Mouse (Mus musculus): Measurements from ENCODE around the gene Sult6b1. TPM values are rescaled to one million over a fixed set of nuclear protein-coding genes. Genes with fewer than 3 reads are reported as not detected.

The Sult6b1 gene
- polyA plus RNA-seq, 1 experiment from 2014 or later, result 0.28 TPM

- WGBS, result 3% methylated on average over 28 of the region's 28 CpGs
These were observed 24.2 kb downstream of the Sult6b1 start, which contains the start of gene Eif2ak2 for GRCm38 (mm10) chr17:78882401-78883112. Eif2ak2 (minus strand) TSS chr17:78882573.

DNA sequence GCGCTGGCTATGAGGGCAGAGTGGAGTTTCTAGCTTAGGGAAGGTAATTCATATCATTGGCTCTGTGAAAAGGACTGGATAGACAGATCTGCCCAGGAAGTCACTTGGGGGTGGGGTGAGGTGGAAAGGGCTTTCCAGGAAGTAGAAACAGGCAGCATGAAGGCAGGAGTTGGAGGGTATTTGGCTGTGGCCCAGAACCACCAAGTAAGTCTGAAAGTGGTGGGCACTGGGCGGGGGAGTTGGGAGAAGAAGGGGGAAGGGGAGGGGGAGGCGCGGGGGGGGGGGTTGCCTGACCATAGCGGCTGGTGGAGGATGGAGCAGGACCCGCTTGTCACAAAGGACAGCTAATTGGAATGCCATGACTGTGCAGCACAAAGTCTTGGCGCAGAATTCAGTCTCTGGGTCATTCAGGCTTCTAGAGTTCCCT is 24.9 kb downstream of the Sult6b1 start:
- H3K27me3 ChIP-seq, result no peaks in the 10 kb centered on the region
- H3K4me2 ChIP-seq (replicated peaks), result peak overlapping the region; percentile 82
- no peaks in the 10 kb centered on the region for H3K36me3 ChIP-seq
- WGBS, result 7% methylated on average over 6 of the region's 7 CpGs
- H3K4me3 ChIP-seq (replicated peaks), result peak overlapping the region; percentile 44
- H3K9me3 ChIP-seq, result no peaks in the 10 kb centered on the region
- H3K27ac ChIP-seq, result no peak overlapping the region
- H3K4me1 ChIP-seq (replicated peaks), result peaks cover 14% of the 10 kb centered on the region
- ATAC-seq, result peak; percentile 77
- peak overlapping the region; percentile 64 for H3K9ac ChIP-seq (replicated peaks)

More at GRCm38 (mm10) chr17:78882401-78883112, 24.2 kb downstream of the Sult6b1 start, which contains the start of gene Eif2ak2:
- H3K27me3 ChIP-seq, result no peaks in the 10 kb centered on the region
- ATAC-seq, result peak; percentile 91
- peak within 1 kb of the TSS; percentile 64 for H3K9ac ChIP-seq (replicated peaks)
- H3K4me1 ChIP-seq (replicated peaks), result peaks cover 14% of the 10 kb centered on the region
- H3K4me3 ChIP-seq (replicated peaks), result peak within 1 kb of the TSS; percentile 44
- no peak within 1 kb of the TSS for H3K27ac ChIP-seq
- no peaks in the 10 kb centered on the region for H3K9me3 ChIP-seq
- peak within 1 kb of the TSS; percentile 82 for H3K4me2 ChIP-seq (replicated peaks)
- no peaks in the 10 kb centered on the region for H3K36me3 ChIP-seq

DNA sequence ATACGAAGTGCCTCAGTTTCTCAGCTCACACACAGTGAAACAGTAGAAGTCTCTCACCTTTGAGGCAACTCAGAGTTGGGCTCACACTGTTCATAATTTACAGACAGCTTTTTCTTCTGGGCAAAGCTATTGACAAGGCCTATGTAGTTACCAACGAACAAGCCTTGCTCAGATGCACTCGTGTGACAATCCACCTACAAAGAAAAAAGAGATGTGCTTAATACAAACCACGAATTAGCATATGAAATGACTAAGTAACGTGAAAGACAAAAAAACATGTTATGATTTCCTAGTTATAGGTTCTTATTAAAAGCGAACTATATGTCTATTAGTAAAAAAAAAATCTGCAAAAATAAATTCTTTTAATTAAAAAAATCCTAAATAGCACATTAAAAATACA is 32.9 kb downstream of the Sult6b1 start:
- no peak for ATAC-seq
- Histone ChIP-seq H3K9me3 (no peaks in the 10 kb centered on the region), H3K36me3 (no peaks in the 10 kb centered on the region), H3K9ac (replicated peaks) (no peak overlapping the region), H3K4me2 (replicated peaks) (no peak overlapping the region), H3K27ac (no peak overlapping the region), H3K4me3 (replicated peaks) (no peak overlapping the region), H3K4me1 (replicated peaks) (no peaks in the 10 kb centered on the region), H3K27me3 (no peaks in the 10 kb centered on the region)
- WGBS, result 87% methylated on average over 6 of the region's 6 CpGs

DNA sequence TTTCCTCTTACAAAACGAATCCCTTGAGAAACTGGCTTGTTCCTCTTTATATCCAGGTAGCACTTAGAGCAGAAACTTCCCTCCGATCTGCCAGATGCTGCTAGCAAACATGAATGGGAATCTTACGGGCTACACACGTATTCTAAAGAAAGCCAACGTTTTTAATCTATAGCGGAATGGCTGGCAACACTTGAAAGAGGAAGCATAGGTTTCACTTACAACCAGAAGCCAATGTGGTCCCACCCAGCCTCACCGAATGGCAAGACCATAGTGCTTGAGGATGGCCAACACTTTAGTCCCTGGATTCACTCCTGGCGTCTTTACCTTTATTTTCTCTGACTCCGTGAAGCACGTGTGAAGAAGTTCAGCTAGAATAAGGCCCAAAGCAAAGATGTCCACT is 50.5 kb downstream of the Sult6b1 start:
- WGBS, result 87% methylated on average over 10 of the region's 10 CpGs
- Histone ChIP-seq H3K27ac (no peak overlapping the region), H3K27me3 (no peaks in the 10 kb centered on the region), H3K9ac (replicated peaks) (no peak overlapping the region), H3K4me1 (replicated peaks) (no peaks in the 10 kb centered on the region), H3K9me3 (no peaks in the 10 kb centered on the region), H3K4me3 (replicated peaks) (no peak overlapping the region), H3K36me3 (peaks cover 13% of the 10 kb centered on the region; the same call in 1 of the 2 replicates), H3K4me2 (replicated peaks) (no peak overlapping the region)
- ATAC-seq, result no peak

- H3K9ac ChIP-seq (replicated peaks), result no peak overlapping the region
- WGBS, result 93% methylated on average over 7 of the region's 7 CpGs
- H3K9me3 ChIP-seq, result no peaks in the 10 kb centered on the region
- no peak for ATAC-seq
- H3K27me3 ChIP-seq, result no peaks in the 10 kb centered on the region
- peaks cover 85% of the 10 kb centered on the region for H3K36me3 ChIP-seq
- no peak overlapping the region for H3K27ac ChIP-seq
- no peak overlapping the region for H3K4me3 ChIP-seq (replicated peaks)
- no peaks in the 10 kb centered on the region for H3K4me1 ChIP-seq (replicated peaks)
- H3K4me2 ChIP-seq (replicated peaks), result no peak overlapping the region
These were observed 64.4 kb downstream of the Sult6b1 start for GRCm38 (mm10) chr17:78842271-78842928.

- Histone ChIP-seq H3K27ac (peak overlapping the region; percentile 86), H3K27me3 (no peaks in the 10 kb centered on the region), H3K4me1 (replicated peaks) (peaks cover 18% of the 10 kb centered on the region), H3K36me3 (peaks cover 26% of the 10 kb centered on the region), H3K9me3 (no peaks in the 10 kb centered on the region), H3K4me2 (replicated peaks) (peak overlapping the region; percentile 86), H3K9ac (replicated peaks) (peak overlapping the region; percentile 72), H3K4me3 (replicated peaks) (peak overlapping the region; percentile 90)
- 35% methylated on average over 2 of the region's 2 CpGs for whole genome bisulfite sequencing
- no peak for ATAC-seq
These were observed 70.7 kb downstream of the Sult6b1 start for GRCm38 (mm10) chr17:78836056-78836455.

DNA sequence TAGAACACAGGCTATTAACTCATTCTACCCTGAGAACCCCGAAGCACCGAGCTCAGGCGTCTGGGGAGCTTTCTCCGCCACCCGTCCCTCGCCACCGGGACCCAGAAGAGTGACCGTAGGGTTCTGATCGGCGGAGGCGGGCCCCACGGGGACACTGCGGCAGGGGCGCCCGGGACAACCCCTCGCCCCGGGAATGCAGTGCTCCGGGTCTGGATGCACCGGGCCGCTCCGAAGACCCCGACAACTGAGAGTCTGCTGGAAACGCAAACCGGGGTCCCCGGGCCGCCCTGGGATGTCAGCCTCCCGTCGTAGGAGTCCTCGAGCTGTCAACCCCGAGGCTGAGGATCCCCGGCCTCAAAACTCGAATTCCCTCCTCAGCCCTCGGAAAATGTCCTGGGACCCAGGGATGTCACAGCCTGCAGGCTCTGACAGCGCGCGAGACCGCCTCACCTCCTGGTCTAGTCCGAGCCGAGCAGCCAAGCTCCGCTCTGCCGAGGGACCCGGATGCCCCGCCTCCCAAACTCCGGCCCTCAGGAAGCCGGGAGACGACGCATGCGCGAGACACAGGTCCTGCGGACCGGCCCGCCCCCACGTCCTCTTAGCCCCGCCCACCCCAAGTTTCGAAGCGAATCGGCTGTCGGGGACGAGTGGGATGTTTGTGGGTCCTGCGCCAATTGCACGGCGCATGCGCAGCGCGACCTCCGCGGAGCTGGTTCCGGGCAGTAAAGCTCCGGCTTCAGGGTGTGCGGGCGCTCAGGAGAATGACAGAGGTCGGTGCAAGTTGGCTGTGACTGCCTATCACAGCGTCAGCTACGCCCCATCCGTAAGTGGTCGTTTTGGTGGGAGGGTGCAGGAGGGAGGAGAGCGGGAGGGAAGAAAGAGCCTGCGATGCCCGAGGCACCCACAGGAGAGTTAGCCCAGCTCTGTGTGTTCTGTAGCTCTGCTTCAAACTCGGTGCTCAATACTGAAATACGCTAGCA is 71.6 kb downstream of the Sult6b1 start, which contains the start of the genes Heatr5b and Gpatch11:
TSS of gene Heatr5b (minus strand) at position 509 of the 980 bp plus-strand sequence.
TSS of gene Gpatch11 (plus strand) at position 712 of the 980 bp plus-strand sequence.
- peaks cover 32% of the 10 kb centered on the region for H3K36me3 ChIP-seq
- no peaks in the 10 kb centered on the region for H3K27me3 ChIP-seq
- H3K4me1 ChIP-seq (replicated peaks), result peaks cover 18% of the 10 kb centered on the region
- no peaks in the 10 kb centered on the region for H3K9me3 ChIP-seq
- under 1% methylated on average over 81 of the region's 81 CpGs for WGBS
- H3K4me2 ChIP-seq (replicated peaks), result peak within 1 kb of the TSS; percentile 86
- ATAC-seq, result peak; percentile 99
- H3K4me3 ChIP-seq (replicated peaks), result peak within 1 kb of the TSS; percentile 90
- peak within 1 kb of the TSS; percentile 86 for H3K27ac ChIP-seq
- H3K9ac ChIP-seq (replicated peaks), result peak within 1 kb of the TSS; percentile 92

Other genes starting within 250 kb of the Sult6b1 start
- gene Strn, start 169.8 kb downstream of the Sult6b1 start, polyA plus RNA-seq (2015; fragmentation: Nextera tagmentation; extraction: Ambion mirVana), result 5.0 and 5.2 TPM in 2 replicates
- gene Heatr5b, start 71.6 kb downstream of the Sult6b1 start, polyA plus RNA-seq (2015; fragmentation: Nextera tagmentation; extraction: Ambion mirVana), result 21.7 and 22.6 TPM in 2 replicates
- gene Gpatch11, start 71.4 kb downstream of the Sult6b1 start, polyA plus RNA-seq (2015; fragmentation: Nextera tagmentation; extraction: Ambion mirVana), result 45.9 and 53.5 TPM in 2 replicates
- gene Eif2ak2, start 24.4 kb downstream of the Sult6b1 start, polyA plus RNA-seq (2015; fragmentation: Nextera tagmentation; extraction: Ambion mirVana), result 3.0 and 3.4 TPM in 2 replicates
- 123 and 128 TPM in 2 replicates for gene Cebpzos, start 9.5 kb upstream of the Sult6b1 start, polyA plus RNA-seq (2015; fragmentation: Nextera tagmentation; extraction: Ambion mirVana)
- gene Cebpz, start 30.1 kb upstream of the Sult6b1 start, polyA plus RNA-seq (2015; fragmentation: Nextera tagmentation; extraction: Ambion mirVana), result 58.6 and 68.4 TPM in 2 replicates
- gene Ndufaf7, start 30.1 kb upstream of the Sult6b1 start, polyA plus RNA-seq (2015; fragmentation: Nextera tagmentation; extraction: Ambion mirVana), result 52.6 and 61.6 TPM in 2 replicates
- gene Prkd3, start 113.8 kb upstream of the Sult6b1 start, polyA plus RNA-seq (2015; fragmentation: Nextera tagmentation; extraction: Ambion mirVana), result 20.8 and 21.0 TPM in 2 replicates
- 11.7 and 12.6 TPM in 2 replicates for gene Qpct, start 144.9 kb upstream of the Sult6b1 start, polyA plus RNA-seq (2015; fragmentation: Nextera tagmentation; extraction: Ambion mirVana)

Data from midbrain, embryonic 13.5 days (tissue).